Mouse (Mus musculus): ENCODE measurements around the gene Nlrp1a. TPM values are rescaled to one million over a fixed set of nuclear protein-coding genes. Genes with fewer than 3 reads are reported as not detected.

Gene Nlrp1a
- polyA plus RNA-seq (2012; rRNA removed) (0.08 and 0.17 TPM in 2 replicates), polyA plus RNA-seq (2014; fragmentation: Nextera tagmentation; extraction: Ambion mirVana) (0.19 and 0.32 TPM in 2 replicates)

DNA sequence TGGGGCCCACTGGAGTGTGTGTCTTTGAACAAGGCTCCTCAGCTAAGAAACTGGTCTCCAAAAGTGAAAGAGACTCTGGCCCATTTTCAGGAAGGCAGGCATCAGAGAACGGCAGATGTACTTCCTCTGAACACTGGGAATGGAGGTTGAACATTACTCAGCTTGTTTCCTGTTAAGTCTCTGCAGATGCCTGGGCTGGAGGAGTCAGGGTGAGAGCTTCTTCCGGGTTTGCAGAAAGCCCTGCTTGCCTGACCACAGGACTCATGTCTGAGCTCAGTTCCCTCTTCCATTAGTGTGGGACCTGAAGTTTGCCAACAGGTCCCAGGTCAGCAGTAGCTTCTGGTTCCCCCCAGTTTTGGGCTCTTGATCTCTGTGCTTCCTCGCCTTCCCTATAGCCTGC is at the start of gene Nlrp1a:
Gene Nlrp1a, minus strand, starts transcription at position 44 of the 400 bp plus-strand sequence.
- no peak for TF ChIP-seq EP300 (IDR thresholded peaks at IDR 0.05; ENCODE audit: low read depth)
- no peak for TF ChIP-seq CTCF (IDR thresholded peaks at IDR 0.05; ENCODE audit: low read depth)
- H3K27me3 ChIP-seq (ENCODE audit: control insufficient read depth, insufficient read depth, low read length) = no peaks in the 10 kb centered on the region
- ATAC-seq (ENCODE audit: insufficient read depth) (no peak), DNase-seq (ENCODE audit: low read depth in 3 of 3, low spot score in 3 of 3) (peak in 1 of 3 experiments; percentile 13)
- no peak within 1 kb of the TSS for H3K4me2 ChIP-seq (ENCODE audit: low read depth)
- no peaks in the 10 kb centered on the region for H3K36me3 ChIP-seq (replicated peaks; ENCODE audit: control insufficient read depth, insufficient read depth, low read depth)
- H3K4me3 ChIP-seq (ENCODE audit: insufficient read depth in 1 of 2, low read depth in 2 of 2, low read length in 2 of 2) = no peak within 1 kb of the TSS
- H3K27ac ChIP-seq = no peak within 1 kb of the TSS
- H3K4me1 ChIP-seq (replicated peaks; ENCODE audit: control insufficient read depth in 2 of 2, insufficient read depth in 2 of 2, low read length in 1 of 2) = no peaks in the 10 kb centered on the region
- WGBS (ENCODE audit: insufficient replicate concordance) = 17% methylated on average over 3 of the region's 3 CpGs
- H3K9me3 ChIP-seq (ENCODE audit: control insufficient read depth, low read length) = no peaks in the 10 kb centered on the region
- H3K9ac ChIP-seq (replicated peaks) = no peak within 1 kb of the TSS

DNA sequence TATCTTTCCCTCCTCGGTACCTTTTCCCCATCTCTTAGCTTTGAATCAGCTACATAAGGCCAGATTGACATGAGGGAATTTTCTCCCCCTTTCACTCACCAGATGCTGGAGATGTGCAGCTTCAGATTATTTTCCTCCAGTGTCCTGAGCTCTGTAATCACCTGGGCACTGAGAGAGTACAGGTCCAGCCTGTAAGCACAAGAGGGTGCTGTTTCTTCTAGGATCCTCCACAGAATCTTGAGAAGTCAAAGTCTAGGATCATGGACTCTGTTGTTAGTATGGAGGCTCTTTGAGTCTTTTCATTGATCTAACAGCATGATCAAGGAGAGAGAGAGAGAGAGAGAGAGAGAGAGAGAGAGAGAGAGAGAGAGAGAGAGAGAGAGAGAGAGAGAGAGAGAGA is 25.1 kb upstream of the Nlrp1a start:
- Histone ChIP-seq H3K9ac (replicated peaks) (no peak overlapping the region), H3K27me3 (ENCODE audit: control insufficient read depth, insufficient read depth, low read length) (no peaks in the 10 kb centered on the region), H3K36me3 (replicated peaks; ENCODE audit: control insufficient read depth, insufficient read depth, low read depth) (no peaks in the 10 kb centered on the region), H3K9me3 (ENCODE audit: control insufficient read depth, low read length) (no peaks in the 10 kb centered on the region), H3K4me1 (replicated peaks; ENCODE audit: control insufficient read depth in 2 of 2, insufficient read depth in 2 of 2, low read length in 1 of 2) (no peaks in the 10 kb centered on the region), H3K27ac (no peak overlapping the region), H3K4me2 (ENCODE audit: low read depth) (no peak overlapping the region), H3K4me3 (ENCODE audit: insufficient read depth in 1 of 2, low read depth in 2 of 2, low read length in 2 of 2) (no peak overlapping the region)
- WGBS (ENCODE audit: insufficient replicate concordance) = 43% methylated on average over 1 of the region's 1 CpGs
- ATAC-seq (ENCODE audit: insufficient read depth) = no peak
- no peak for DNase-seq (ENCODE audit: low read depth in 3 of 3, low spot score in 3 of 3)
- TF ChIP-seq CTCF (IDR thresholded peaks at IDR 0.05; ENCODE audit: low read depth) (no peak), EP300 (IDR thresholded peaks at IDR 0.05; ENCODE audit: low read depth) (no peak)

DNA sequence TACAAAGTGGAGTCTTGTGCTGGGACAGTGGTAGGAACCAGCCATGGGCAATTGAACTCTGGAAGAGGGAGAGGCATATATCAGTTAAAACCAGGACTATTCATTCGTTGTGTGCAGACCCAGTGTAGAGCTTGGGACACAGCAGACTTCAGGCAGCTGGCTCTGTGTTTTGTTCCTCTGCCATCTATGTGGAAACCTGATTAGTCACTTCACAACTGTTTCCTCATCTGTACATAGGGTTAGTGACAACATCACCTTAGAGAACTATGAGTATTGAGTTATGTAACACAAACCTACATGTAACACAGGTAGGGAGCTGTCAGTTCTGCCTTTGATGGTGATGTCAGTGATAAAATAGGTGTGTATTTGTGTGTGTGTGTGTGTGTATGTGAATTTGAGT is 19.6 kb upstream of the Nlrp1a start:
- Histone ChIP-seq H3K27me3 (ENCODE audit: control insufficient read depth, insufficient read depth, low read length) (no peaks in the 10 kb centered on the region), H3K4me1 (replicated peaks; ENCODE audit: control insufficient read depth in 2 of 2, insufficient read depth in 2 of 2, low read length in 1 of 2) (no peaks in the 10 kb centered on the region), H3K4me3 (ENCODE audit: insufficient read depth in 1 of 2, low read depth in 2 of 2, low read length in 2 of 2) (no peak overlapping the region), H3K9ac (replicated peaks) (no peak overlapping the region), H3K9me3 (ENCODE audit: control insufficient read depth, low read length) (no peaks in the 10 kb centered on the region), H3K36me3 (replicated peaks; ENCODE audit: control insufficient read depth, insufficient read depth, low read depth) (no peaks in the 10 kb centered on the region), H3K4me2 (ENCODE audit: low read depth) (no peak overlapping the region), H3K27ac (no peak overlapping the region)
- DNase-seq (ENCODE audit: low read depth in 3 of 3, low spot score in 3 of 3) (no peak), ATAC-seq (ENCODE audit: insufficient read depth) (no peak)
- no peak for TF ChIP-seq EP300 (IDR thresholded peaks at IDR 0.05; ENCODE audit: low read depth)
- no peak for TF ChIP-seq CTCF (IDR thresholded peaks at IDR 0.05; ENCODE audit: low read depth)
- WGBS (ENCODE audit: insufficient replicate concordance) = 29% methylated on average over 1 of the region's 1 CpGs

DNA sequence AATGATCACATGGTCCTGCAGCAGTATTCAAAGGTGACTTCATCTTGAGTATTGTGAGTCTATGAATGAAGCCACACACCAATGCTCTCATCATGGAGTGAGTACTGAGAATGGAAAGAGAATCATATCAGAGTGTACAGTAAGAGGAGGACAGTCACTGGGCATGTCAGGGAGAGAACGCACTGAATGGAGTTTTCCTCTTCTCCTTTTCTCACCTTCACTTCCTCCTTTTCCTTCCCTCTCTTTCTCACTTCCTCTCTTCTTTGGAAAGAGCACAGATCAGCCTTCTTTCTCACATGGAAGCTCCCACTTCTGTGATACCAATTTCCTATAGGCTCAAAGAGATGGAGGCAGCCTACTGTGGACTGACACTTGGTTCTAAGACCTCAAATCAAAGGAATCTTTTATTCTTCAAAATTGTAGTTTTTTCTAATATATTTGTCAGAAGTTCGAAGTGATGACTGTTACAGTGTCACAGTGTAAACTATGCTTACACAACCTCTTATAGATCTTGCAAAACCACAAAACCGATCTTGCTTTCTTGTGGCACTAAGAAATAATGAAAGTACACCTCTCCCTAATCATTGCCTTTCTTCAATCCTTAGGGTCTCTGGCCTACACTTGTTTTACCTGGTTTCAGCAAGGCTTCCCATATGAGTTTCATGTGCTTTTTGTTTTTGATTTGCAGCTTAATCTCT is 15.1 kb upstream of the Nlrp1a start:
- no peaks in the 10 kb centered on the region for H3K36me3 ChIP-seq (replicated peaks; ENCODE audit: control insufficient read depth, insufficient read depth, low read depth)
- H3K4me1 ChIP-seq (replicated peaks; ENCODE audit: control insufficient read depth in 2 of 2, insufficient read depth in 2 of 2, low read length in 1 of 2) = no peaks in the 10 kb centered on the region
- ATAC-seq (ENCODE audit: insufficient read depth) = no peak
- no peak overlapping the region for H3K27ac ChIP-seq
- DNase-seq (ENCODE audit: low read depth in 3 of 3, low spot score in 3 of 3) = no peak
- H3K27me3 ChIP-seq (ENCODE audit: control insufficient read depth, insufficient read depth, low read length) = no peaks in the 10 kb centered on the region
- H3K9ac ChIP-seq (replicated peaks) = no peak overlapping the region
- TF ChIP-seq CTCF (IDR thresholded peaks at IDR 0.05; ENCODE audit: low read depth) (no peak), EP300 (IDR thresholded peaks at IDR 0.05; ENCODE audit: low read depth) (no peak)
- no peak overlapping the region for H3K4me2 ChIP-seq (ENCODE audit: low read depth)
- no peaks in the 10 kb centered on the region for H3K9me3 ChIP-seq (ENCODE audit: control insufficient read depth, low read length)
- H3K4me3 ChIP-seq (ENCODE audit: insufficient read depth in 1 of 2, low read depth in 2 of 2, low read length in 2 of 2) = no peak overlapping the region
- 39% methylated on average over 3 of the region's 3 CpGs for WGBS (ENCODE audit: insufficient replicate concordance)

DNA sequence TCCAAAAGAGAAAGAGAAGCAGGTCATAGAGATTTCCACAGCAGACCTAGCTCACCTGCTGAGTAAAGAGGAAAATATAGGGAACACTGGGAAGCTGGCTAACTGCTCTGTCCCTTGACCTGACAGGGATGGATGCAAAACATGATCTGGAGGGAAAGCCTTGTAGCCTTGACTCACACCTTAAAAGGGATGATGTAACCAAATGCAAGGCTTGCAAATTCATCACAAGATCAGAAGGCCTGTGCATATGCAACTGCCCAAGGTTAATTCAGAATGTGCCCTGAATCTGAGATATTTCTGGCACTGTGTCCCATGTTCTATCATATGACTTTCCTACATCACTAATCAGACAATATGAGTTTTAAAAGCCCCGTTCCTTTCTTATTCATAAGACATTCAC is 10.8 kb upstream of the Nlrp1a start:
- no peak for DNase-seq (ENCODE audit: low read depth in 3 of 3, low spot score in 3 of 3)
- H3K4me3 ChIP-seq (ENCODE audit: insufficient read depth in 1 of 2, low read depth in 2 of 2, low read length in 2 of 2) = no peak overlapping the region

More for the DNA sequence above, 10.8 kb upstream of the Nlrp1a start:
- Histone ChIP-seq H3K9me3 (ENCODE audit: control insufficient read depth, low read length) (no peaks in the 10 kb centered on the region), H3K4me1 (replicated peaks; ENCODE audit: control insufficient read depth in 2 of 2, insufficient read depth in 2 of 2, low read length in 1 of 2) (no peaks in the 10 kb centered on the region), H3K9ac (replicated peaks) (no peak overlapping the region), H3K36me3 (replicated peaks; ENCODE audit: control insufficient read depth, insufficient read depth, low read depth) (no peaks in the 10 kb centered on the region), H3K4me2 (ENCODE audit: low read depth) (no peak overlapping the region), H3K27me3 (ENCODE audit: control insufficient read depth, insufficient read depth, low read length) (no peaks in the 10 kb centered on the region), H3K27ac (no peak overlapping the region)
- no peak for TF ChIP-seq EP300 (IDR thresholded peaks at IDR 0.05; ENCODE audit: low read depth)
- no peak for TF ChIP-seq CTCF (IDR thresholded peaks at IDR 0.05; ENCODE audit: low read depth)
- 42% methylated on average over 1 of the region's 1 CpGs for WGBS (ENCODE audit: insufficient replicate concordance)
- no peak for ATAC-seq (ENCODE audit: insufficient read depth)
